Mouse (Mus musculus) CD4-positive, CD25-positive, alpha-beta regulatory T cell, adult 2 months (primary cell): ENCODE data around the gene Ikzf3.
A peak's percentile ranks its signal among the peaks of the same experiment; 100 is the strongest.

Experiments
- DNase-seq: peaks from one replicate; pipeline ENCODE4 v3.0.0-alpha.2; 2012; ENCODE audit warnings: low read depth, low spot score

The Ikzf3 gene

GRCm38 (mm10) chr11:98513356-98513936, 32.4 kb downstream of the Ikzf3 start:
- DNase-seq, result no peak

- peak; percentile 76 for DNase-seq
Measured at GRCm38 (mm10) chr11:98512881-98513280, 33.0 kb downstream of the Ikzf3 start.

- peak; percentile 68 for DNase-seq
Measured at GRCm38 (mm10) chr11:98510125-98510524, 35.7 kb downstream of the Ikzf3 start.

GRCm38 (mm10) chr11:98509434-98509833, 36.4 kb downstream of the Ikzf3 start:
- peak; percentile 49 for DNase-seq

GRCm38 (mm10) chr11:98504926-98505325, 40.9 kb downstream of the Ikzf3 start:
- DNase-seq, result no peak

GRCm38 (mm10) chr11:98497388-98498288, 48.2 kb downstream of the Ikzf3 start:
- peak; percentile 81 for DNase-seq

GRCm38 (mm10) chr11:98495176-98495719, 50.6 kb downstream of the Ikzf3 start:
- DNase-seq, result peak; percentile 49

- DNase-seq, result peak; percentile 55
Measured at GRCm38 (mm10) chr11:98493394-98493793, 52.4 kb downstream of the Ikzf3 start.

GRCm38 (mm10) chr11:98492959-98493358, 52.9 kb downstream of the Ikzf3 start:
- peak; percentile 71 for DNase-seq

- no peak for DNase-seq
Measured at GRCm38 (mm10) chr11:98491571-98491970, 54.3 kb downstream of the Ikzf3 start.

- peak; percentile 53 for DNase-seq
Measured at GRCm38 (mm10) chr11:98488540-98489234, 57.1 kb downstream of the Ikzf3 start.

- peak; percentile 71 for DNase-seq
Measured at GRCm38 (mm10) chr11:98487526-98488040, 58.2 kb downstream of the Ikzf3 start.

- DNase-seq, result no peak
Measured at GRCm38 (mm10) chr11:98485749-98486148, 60.1 kb downstream of the Ikzf3 start.

- DNase-seq, result no peak
Measured at GRCm38 (mm10) chr11:98482067-98482466, 63.8 kb downstream of the Ikzf3 start.

- peak; percentile 45 for DNase-seq
Measured at GRCm38 (mm10) chr11:98481231-98481630, 64.6 kb downstream of the Ikzf3 start.

GRCm38 (mm10) chr11:98479940-98480497, 65.8 kb downstream of the Ikzf3 start:
- DNase-seq, result no peak

GRCm38 (mm10) chr11:98479026-98479939, 66.5 kb downstream of the Ikzf3 start:
- no peak for DNase-seq

- DNase-seq, result peak; percentile 55
Measured at GRCm38 (mm10) chr11:98477011-98477701, 68.7 kb downstream of the Ikzf3 start.

GRCm38 (mm10) chr11:98476434-98476807, 69.4 kb downstream of the Ikzf3 start:
- DNase-seq, result no peak
